Mouse (Mus musculus) cerebellum, adult 11 months (tissue): ENCODE measurements around the gene Olfr287.
A peak's percentile ranks its signal among the peaks of the same experiment; 100 is the strongest.

Source experiments
- DNase-seq: peaks from one replicate; pipeline ENCODE4 v3.0.0; 2022

The Olfr287 gene

DNA sequence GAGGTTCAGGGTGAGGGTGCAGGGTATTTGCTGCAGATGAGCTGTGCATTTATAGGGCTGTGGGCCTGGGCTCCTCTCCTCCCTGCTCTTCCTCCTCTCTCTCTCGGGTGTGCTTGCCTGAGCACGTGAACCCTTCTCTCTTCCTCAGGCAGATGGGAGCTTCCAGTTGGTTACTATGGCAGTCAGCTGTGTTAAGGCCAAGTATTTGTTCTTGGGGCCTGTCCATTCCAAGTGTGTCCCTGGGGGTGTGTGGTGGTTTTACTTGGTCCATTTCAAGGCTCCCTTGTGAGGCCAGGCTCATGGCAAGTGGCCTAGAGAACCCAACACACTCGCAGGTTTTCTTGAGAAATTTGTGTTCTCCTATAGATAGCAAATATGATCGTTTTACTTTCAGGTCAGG lies at the start of gene Olfr287, which contains the start of gene Gm44579:
Olfr287 (minus strand) TSS at position 180 of the 400 bp plus-strand sequence.
Gm44579 (minus strand) TSS at position 101 of the 400 bp plus-strand sequence.
- no peak for DNase-seq

DNA sequence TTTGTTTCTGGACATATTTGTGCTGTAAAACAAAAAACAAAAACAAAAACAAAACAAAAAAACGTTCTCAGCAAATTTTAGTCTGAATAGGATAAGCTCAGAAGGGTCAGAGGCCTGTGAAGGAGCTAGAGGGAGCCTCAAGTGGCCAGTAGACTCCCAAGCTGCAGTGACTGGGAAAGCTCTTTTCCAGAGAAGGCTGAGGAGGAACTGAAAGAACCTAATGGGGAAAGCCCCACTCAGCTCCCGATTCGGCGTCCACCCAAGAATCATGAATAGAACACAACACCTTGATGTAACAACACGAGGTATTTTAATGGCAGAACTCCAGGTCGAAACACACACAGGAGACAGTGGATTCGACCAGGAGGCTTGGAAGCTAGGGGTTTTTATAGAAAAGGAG lies 36.9 kb upstream of the Olfr287 start:
- no peak for DNase-seq

GRCm38 (mm10) chr15:98257193-98257592 lies 36.3 kb upstream of the Olfr287 start, which contains the start of gene H1fnt:
TSS of gene H1fnt (minus strand) at chr15:98257293.
- no peak for DNase-seq

GRCm38 (mm10) chr15:98256271-98256670 lies 35.4 kb upstream of the Olfr287 start:
- DNase-seq: peak; percentile 6

GRCm38 (mm10) chr15:98235442-98235841 lies 14.6 kb upstream of the Olfr287 start:
- DNase-seq: no peak

GRCm38 (mm10) chr15:98234350-98234749 lies 13.5 kb upstream of the Olfr287 start, which contains the start of gene Olfr286:
TSS of gene Olfr286 (minus strand) at chr15:98234450.
- DNase-seq: no peak

DNA sequence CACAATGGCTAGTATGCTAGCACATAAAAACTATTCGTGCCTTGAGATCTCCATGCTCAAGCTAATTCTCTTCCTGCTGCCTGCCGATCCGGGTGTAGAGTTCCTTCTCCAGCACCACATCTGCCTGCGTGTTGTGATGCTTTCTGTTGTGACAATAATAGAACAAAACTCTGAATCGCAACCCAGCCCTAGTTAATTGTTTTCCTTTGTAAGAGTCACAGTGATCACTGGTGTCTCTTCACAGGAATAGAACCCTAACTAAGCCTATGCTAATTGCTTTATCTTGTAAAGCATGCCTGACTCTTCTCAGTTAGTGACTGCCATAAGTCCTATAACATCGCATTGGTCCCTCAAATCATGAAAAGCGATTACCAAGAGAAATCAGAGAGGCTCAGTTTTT lies 5.2 kb upstream of the Olfr287 start:
- DNase-seq: no peak

DNA sequence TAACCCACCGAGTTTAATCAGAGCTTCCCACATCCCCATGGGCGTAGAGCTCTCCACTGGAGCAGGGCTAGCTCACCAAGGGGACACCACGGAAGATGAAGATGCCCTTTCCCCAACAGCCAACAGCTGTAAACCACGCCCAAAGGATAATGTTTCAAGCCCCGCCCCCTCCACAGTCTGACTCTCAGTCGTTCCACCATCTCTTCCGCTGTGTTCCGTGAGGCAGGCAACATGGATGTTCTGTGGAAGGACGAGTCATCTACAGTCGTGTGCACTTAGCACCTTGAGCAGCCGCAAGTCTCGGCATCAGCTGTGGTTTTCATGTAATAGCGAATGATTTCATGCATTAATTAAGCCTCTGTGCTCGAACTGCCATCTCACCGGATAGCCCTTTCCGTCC lies 4.8 kb upstream of the Olfr287 start:
- DNase-seq: no peak

DNA sequence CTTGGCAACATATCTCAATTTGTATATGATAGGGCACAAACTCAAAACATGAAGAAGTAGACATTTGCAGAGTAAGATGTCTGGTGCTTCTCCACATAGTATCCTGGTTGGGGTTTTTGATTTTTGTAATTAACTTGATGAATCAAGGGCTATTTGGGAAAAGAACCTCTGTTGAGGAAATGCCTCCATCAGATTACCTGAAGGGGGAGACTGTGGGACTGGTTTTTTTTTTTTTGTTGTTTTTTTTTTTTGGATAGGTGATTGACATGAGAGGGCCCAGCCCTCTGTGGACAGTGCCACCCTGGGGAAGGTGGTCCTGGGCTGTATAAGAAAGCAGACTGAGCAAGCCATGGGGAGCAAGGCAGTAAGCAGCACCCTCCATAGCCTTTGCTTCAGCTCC lies 1.5 kb upstream of the Olfr287 start:
- no peak for DNase-seq

GRCm38 (mm10) chr15:98214130-98214529 lies 6.7 kb downstream of the Olfr287 start:
- no peak for DNase-seq

- DNase-seq: no peak
Observed at GRCm38 (mm10) chr15:98213336-98213870, 7.5 kb downstream of the Olfr287 start.

GRCm38 (mm10) chr15:98209676-98210075 lies 11.2 kb downstream of the Olfr287 start:
- DNase-seq: no peak

- DNase-seq: no peak
Observed at GRCm38 (mm10) chr15:98195442-98195841, 25.4 kb downstream of the Olfr287 start, which contains the start of gene Olfr288. TSS of gene Olfr288 (minus strand) at chr15:98195542.

GRCm38 (mm10) chr15:98184456-98184855 lies 36.4 kb downstream of the Olfr287 start:
- DNase-seq: no peak

DNA sequence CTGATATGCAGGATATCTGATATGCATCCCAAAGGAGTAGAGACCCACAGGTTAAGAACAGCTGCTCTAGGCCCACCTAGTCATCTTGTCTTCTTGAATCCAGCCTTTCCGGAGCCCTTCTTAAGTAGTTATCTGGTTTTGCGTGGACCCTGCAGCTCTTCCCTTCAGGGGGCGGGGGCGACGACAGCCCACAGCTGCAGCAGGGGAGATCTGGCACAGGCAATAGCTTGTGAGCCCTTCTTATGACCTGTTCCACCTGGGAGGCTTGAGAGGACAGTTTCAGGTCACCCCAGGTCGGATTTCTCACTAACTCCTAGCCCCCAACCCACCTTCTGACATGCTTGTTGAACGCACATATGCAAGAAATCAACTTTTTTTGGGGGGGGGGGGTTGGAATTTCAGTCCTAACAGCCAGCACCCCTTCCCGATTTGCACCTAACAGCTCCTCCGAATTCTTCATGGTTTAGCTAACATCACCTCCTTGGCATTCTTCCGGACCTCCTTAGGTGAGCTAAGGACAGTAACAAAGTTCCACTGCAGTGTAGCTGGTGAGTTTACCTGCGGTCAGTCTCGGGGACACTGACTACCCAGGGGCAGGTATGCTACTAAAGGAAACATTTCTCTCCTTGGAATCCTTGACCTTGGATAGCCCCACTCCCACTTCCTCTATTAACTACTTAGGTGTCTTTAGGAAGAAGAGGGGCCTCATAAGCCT lies 38.8 kb downstream of the Olfr287 start:
- peak; percentile 44 for DNase-seq

DNA sequence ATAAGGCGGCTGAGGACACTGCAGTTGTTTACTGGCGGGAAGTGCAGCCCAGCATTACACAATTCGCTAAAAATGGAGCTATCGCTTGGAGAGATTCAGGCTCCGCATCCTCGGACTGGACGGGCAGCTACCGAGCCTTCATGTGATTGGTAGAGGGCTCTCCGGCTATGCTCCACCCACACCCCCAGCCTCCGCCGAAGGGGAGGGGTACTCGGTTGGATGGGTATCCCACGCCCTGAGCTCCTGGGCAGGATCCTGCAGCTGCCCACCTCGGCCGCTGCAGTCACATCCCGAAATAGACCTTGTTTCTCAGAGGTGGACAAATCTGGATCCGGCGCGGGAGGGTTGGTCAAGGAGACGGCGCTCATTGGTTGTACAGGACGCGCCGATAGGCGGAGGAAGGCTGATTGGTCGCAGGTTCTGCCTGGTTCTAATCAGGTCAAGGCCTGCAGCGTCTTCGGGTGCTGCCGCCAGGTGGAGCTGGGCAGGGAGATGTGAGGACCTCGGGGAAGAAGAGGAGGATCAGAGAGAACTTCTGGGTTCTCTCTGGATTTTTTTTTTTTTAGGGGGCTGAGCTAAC lies 39.6 kb downstream of the Olfr287 start:
- peak; percentile 97 for DNase-seq

GRCm38 (mm10) chr15:98180567-98181131 lies 40.2 kb downstream of the Olfr287 start:
- DNase-seq: no peak

- DNase-seq: no peak
Observed at GRCm38 (mm10) chr15:98177320-98177719, 43.5 kb downstream of the Olfr287 start.

DNA sequence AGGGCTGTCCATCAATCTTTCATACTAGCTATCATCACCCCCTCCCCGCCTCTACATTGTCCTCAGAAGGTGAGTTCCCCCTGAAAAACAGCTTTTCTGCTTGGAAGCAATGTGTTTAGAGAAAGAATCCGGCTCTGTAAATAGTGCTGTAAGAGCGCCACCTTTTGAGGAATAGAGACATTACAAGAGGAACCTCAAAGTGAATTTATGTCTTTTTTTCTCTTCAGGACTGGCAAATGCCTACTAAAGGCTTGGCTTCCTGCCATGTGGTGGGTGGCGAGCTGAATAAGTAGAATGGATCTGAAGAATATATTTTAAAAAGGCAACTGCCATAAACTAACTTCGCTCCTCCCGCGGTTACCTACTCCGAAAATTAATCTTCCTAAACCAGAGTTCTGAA lies 47.0 kb downstream of the Olfr287 start:
- DNase-seq: peak; percentile 44

GRCm38 (mm10) chr15:98172113-98172512 lies 48.7 kb downstream of the Olfr287 start:
- DNase-seq: no peak

DNA sequence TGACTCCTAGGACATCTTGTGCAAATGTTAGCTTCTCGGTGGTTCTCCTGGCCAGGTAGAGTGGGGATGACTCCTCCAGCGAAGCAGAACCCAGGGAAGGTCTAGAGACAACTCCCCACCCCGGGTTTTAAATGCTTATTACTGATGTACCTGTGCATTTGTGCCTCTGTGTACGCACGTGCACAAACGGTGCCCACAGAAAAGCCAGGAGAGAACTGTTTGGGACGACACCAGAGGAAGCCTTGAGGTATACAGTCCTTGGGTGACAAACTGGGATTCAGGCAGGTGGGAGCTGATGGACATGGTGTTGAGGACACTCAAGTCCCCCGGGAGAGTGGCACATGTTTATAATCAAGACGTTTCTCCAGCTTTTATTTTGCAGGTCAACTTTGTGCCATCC lies 49.9 kb downstream of the Olfr287 start:
- no peak for DNase-seq

DNA sequence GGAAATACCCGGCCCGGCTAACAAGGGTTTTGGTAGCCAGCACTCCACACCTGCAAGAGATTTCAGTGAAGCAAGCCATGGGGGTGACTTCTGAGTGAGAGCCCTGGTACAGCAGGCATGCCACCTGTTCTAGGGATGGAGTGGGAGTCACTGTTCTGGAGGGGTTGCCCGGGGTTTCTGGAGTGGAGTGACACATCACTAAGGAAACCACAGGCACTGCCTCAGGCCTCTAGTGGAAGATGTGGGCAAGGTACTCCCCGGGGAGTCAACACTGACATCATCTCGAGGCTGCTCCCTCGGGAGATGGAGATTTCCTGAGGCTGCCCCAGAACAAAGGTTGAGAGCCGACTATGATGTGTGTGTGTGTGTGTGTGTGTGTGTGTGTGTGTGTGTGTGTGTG lies 50.5 kb downstream of the Olfr287 start:
- no peak for DNase-seq

- DNase-seq: no peak
Observed at GRCm38 (mm10) chr15:98168622-98169004, 52.2 kb downstream of the Olfr287 start.
